Mouse (Mus musculus) monocyte, adult 5-6 weeks (primary cell): ENCODE results near the gene Gm3893. TPM values are rescaled to one million over a fixed set of nuclear protein-coding genes. Genes with fewer than 3 reads are reported as not detected.
"Not testable (repeated sequence)": the region's sequence is repeated elsewhere in the genome, so short reads cannot be mapped to it uniquely, and the experiment has no call there.

Experiments
- ATAC-seq: fragments of 153-309, 156-312 bp; replicated peaks from 2 replicates; pipeline ENCODE4 v1.8.0; 2017; ENCODE audit warnings: mild to moderate bottlenecking; ENCODE audit not compliant: low TSS enrichment, insufficient number of reproducible peaks, severe bottlenecking, poor library complexity, low FRiP score
- total RNA-seq: library from RNA; stranded (forward); fragments of 200-1000, 200-491, 200-594 nt; gene quantifications from 3 replicates; pipeline ENCODE4 v1.2.3, GENCODE M21; 2017

The Gm3893 gene
- total RNA-seq: not detected in 3 replicates

- not testable (repeated sequence) for ATAC-seq
Measured at GRCm38 (mm10) chr4:42090907-42091306, at the start of gene Gm3893. Gene Gm3893, plus strand, starts transcription at chr4:42091207.

GRCm38 (mm10) chr4:42114517-42114916 is 23.5 kb downstream of the Gm3893 start, which contains the start of gene Gm13304:
Gene Gm13304, plus strand, starts transcription at chr4:42114817.
- not testable (repeated sequence) for ATAC-seq

Other genes starting within 250 kb of the Gm3893 start
- not detected in 3 replicates for gene Gm21541, start 187.6 kb upstream of the Gm3893 start, total RNA-seq
- gene Gm20878, start 149.6 kb upstream of the Gm3893 start, total RNA-seq: not detected in 3 replicates
- not detected in 3 replicates for gene Fam205a4, start 125.1 kb upstream of the Gm3893 start, total RNA-seq
- not detected in 3 replicates for gene Gm21093, start 56.5 kb upstream of the Gm3893 start, total RNA-seq
- gene Gm13304, start 23.6 kb downstream of the Gm3893 start, total RNA-seq: not detected in 3 replicates
- not detected in 3 replicates for gene Gm13306, start 62.2 kb downstream of the Gm3893 start, total RNA-seq
- gene Gm13305, start 77.4 kb downstream of the Gm3893 start, total RNA-seq: 0.32 TPM in 1 of 3 replicates, not detected in the others
- gene Gm10600, start 149.4 kb downstream of the Gm3893 start, total RNA-seq: not detected in 3 replicates
- gene Ccl21b, start 164.6 kb downstream of the Gm3893 start, total RNA-seq: not detected in 3 replicates
- not detected in 3 replicates for gene Gm21953, start 203.1 kb downstream of the Gm3893 start, total RNA-seq
- gene Fam205a3, start 227.1 kb downstream of the Gm3893 start, total RNA-seq: not detected in 3 replicates